Mouse (Mus musculus) lung, postnatal 25 days (tissue): ENCODE data around the gene Il17ra.

Experiments
- DNase-seq: peaks from one replicate; pipeline ENCODE4 v3.0.0; 2022; ENCODE audit warnings: low spot score

Il17ra gene

DNA sequence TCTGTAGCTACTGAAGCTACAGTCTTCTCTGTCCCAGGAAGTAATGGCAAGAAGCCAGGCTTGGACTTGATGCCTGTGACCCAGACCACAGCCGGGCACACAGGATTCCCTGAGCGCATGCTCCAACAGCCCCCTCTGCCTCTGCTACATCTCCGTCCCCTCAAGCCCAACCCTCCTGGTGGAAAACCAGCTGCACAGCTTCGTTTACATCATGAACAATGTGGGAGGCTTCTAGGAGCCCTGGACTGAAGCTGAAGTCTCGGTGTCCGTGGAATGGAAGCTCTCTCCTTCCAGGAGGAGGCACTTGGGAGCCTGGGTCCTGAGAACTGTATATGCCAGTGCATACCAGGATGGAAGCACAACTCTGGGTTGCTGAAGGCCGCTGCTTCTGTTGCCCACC, 46.9 kb downstream of the Il17ra start:
- no peak for DNase-seq

DNA sequence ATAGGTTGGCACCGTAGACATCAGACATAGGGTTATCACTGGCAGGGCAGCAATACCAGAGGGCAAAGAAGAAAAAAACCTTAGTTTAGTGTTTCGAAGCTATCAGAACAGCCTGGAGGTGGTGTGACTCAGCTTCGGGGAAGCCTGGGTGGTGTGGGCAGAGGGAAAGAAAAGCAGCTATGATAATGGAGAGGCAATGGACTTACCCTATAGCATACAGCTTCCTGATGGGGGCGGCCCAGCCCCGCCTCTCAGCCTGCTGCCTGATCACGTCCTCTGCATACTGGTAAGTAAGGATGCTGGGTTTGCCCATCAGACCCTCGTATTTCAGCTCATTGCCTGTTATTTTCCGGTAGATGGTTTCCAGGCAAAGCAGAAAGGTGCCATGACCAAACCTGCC, 47.4 kb downstream of the Il17ra start:
- DNase-seq = no peak

DNA sequence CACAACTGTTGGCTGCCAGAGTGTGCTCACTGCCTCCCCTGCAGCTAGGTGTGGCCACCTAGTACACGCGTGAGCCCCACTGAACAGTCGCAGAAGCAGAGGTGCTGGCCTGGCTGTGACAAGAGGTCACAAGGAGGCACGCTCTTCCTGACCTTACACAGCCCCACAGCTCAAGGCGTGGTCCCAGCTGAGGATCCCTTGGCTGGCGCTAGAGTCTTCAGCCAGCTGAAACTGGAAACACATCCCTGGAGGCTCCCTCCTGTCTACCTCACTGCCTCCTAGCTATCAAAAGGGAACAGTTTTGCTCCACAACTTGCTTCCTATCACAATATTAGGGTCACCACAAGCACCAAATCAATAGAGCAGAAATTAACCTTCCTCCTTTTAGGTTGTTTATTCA, 48.2 kb downstream of the Il17ra start:
- no peak for DNase-seq

DNA sequence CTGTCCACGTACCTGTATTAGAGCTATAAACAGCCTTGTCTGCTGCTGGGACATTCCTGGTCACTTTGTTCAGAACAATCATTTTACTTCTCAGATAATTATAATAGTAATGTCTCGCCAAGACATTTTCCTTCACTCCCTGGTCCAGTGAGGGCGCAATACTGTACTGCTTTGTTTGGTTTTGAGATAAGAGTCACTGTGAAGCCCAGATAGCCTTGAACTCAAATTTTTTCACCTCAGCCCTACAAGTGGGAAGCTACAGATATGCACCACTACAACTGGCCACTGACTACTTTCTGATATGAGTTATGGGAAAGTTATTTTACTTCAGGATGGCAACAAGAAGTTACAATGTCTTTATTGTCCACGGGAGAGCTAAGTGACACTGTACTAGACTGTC, 53.4 kb downstream of the Il17ra start:
- DNase-seq = no peak

DNA sequence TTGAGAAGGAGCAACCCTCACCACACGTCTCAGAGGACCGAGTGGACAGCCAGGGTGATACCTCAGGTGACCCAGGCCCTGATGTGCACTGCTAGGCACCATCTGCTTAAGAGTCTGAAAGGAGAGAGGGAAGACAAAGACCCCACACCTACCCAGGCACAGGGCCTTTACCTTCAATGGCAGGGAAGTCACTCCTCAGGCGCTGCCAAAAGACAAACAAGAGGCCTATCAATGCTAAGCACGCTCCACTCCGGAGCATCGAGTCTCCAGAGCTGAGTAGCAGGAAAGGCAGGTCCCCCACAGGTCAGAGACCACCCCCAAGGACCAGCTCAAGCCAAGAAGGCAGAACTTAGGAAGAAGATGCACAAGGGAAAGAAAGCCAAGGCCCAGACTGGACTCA, 53.8 kb downstream of the Il17ra start:
- no peak for DNase-seq

DNA sequence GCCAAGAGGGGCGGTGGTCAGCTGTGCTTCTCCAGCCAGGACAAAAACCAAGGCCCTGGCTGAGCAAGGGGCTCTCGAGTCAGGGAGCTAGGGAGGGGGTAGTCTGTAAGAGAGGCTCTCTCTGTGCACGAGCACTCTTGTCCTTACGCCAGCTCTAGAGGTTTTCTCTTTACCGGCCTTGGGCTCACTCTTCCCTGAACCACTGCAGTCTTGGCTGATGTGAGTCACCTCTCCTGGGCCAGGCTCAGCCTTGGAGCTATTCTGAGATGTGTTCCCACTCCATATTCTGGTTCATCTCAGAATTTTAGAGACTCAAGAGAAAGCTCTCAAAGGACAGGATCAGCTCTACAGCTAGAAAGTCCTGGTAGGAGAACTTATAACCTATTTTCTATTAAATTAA, 54.3 kb downstream of the Il17ra start:
- DNase-seq = no peak

DNA sequence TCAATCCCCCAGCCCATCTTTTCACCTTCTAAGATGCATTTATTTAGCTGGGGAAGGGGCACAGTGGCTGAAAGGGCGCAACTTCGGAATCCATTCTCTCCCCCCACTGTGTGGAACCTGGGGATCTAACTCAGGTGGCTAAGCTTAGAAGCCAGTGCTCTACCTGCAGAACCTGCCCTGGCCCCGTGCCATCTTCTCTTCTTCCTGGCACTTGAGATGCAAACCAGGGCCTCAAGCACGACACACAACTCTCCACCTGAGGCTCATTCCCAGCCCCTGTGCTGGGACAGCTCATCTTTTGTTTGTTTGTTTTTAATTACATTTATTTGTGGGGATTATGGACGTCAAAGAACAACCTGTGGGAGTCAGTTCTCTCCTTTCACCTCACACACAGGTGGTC, 56.6 kb downstream of the Il17ra start:
- no peak for DNase-seq

DNA sequence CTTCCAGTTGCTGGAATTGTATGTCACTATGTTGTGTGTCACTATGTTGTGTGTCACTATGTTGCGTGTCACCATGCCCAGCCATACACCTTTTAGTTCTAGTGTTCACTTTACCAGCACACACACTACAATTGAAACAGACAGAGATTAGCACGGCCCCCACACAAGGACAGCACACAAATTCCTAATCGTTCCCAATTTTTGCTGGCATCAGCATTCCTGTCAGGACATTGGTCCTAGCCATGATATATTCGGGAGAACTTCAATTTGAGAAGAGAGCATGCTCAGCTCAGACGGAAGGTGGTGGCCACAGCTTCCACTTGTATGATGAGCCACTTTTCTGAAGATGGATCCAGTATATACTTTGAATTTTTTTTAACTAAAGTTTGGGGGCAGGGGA, 61.7 kb downstream of the Il17ra start:
- no peak for DNase-seq

DNA sequence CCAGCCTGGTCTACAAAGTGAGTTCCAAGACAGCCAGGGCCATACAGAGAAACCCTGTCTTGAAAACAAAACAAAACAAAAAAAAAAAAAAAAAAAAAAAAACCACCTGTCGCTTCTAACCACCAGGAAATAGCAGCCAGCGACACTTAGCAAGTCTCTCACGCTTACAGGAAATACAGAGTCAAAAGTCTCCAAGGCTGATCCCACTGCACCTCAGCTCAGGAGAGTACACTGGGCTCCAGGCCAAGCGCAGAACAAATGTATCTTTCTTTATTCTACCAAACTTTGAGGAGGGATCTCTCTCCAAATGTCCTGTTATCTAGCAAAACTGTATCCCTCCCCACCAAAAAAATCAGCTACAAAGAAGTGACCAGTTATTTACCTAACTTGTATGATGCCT, 66.1 kb downstream of the Il17ra start:
- no peak for DNase-seq

DNA sequence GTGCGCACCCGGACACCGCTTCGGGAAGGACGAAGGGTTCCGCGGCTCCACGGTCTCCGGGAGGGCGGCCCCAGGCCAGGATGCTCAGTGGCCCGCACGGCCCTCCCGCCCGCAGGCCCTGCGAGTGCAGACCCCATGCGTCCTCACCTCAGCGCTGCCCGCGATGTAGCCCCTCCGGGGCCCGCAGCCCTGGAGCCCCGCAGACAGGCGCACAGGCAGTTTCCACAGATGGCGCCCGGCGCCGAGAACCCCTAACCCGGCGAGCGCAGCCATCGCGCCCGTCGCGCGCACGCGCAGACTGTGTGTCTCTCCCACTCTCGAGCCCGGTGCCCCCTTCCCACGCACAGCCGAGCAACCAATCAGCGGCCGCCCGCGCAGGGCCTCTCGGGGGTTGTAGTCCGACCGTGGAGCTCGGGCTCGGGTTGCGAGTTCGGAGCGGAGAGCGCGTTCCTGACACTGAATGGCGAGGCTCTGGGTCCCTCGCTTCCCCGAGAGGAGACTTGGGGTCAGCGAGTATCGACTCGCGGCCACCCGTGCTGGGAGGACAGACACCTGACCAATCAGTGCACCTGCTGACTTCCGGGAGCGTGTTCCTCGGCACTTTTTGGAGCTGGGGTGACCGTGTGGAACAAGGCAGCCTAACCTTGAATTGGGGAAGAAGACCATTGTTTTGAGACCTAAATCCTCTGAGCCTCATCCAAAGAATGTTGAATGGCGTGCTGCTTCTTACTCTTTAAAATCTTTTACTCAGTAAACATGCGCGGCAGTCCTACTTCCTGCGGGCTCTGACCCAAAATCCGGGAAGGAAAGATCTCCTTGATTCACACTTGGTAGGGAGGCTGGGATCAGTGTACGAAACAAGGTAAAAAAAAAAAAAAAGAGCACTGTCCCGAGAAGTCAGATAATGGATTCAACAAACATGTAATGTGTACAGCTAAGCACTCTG, 68.2 kb downstream of the Il17ra start, which contains the start of gene Hdhd5:
TSS of gene Hdhd5 (minus strand) at position 300 of the 946 bp plus-strand sequence.
- DNase-seq = peak; percentile 93

DNA sequence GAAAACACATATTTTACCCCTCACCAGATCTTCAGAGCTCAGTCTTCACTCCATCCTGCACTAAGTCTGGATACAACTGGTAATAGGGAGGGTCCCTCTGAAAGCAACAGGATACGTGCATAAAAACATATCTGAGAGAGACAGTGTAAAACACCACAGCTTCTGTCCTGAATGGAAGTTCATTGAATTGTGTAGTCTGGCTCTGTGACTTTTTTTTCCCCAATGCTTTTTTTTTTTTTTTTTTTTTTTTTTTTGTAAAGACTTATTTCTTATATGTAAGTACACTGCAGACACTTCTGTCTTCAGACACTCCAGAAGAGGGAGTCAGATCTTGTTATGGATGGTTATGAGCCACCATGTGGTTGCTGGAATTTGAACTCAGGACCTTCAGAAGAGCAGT, 69.5 kb downstream of the Il17ra start:
- DNase-seq = no peak

DNA sequence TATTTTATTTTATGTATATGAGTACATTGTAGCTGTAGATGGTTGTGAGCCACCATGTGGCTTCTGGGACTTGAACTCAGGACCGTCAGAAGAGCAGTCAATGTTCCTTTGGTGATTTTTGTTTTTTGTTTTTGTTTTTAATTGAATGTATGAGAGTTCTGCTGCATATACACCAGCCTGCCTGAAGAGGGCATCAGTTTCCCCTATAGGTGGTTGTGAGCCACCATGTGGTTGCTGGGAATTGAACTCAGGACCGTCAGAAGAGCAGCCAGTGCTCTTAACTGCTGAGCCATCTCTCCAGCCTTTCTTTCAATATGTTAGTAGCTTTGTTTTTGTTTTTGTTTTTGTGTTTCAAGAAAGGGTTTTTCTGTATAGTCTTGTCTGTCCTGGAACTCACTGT, 73.3 kb downstream of the Il17ra start:
- DNase-seq = no peak
